Mouse (Mus musculus) forebrain, embryonic 13.5 days (tissue): Measurements from ENCODE around the gene Synj2. TPM values are rescaled to one million over a fixed set of nuclear protein-coding genes. Genes with fewer than 3 reads are reported as not detected.

Experiments used
- ATAC-seq: fragments of 200-750 bp; cut with Nextera tagmentation; 2 replicates; pipeline ENCODE4 v1.8.0; 2017
- H3K27ac ChIP-seq: fragments of 300-500 bp; sonication (generic); 2 replicates; pipeline ENCODE4 v1.5.1; 2015; ENCODE audit warnings: inconsistent platforms, mild to moderate bottlenecking, moderate library complexity
- H3K27me3 ChIP-seq: fragments of 300-500 bp; sonication (generic); 2 replicates; pipeline ENCODE4 v1.6.1; 2015; ENCODE audit warnings: mild to moderate bottlenecking, inconsistent platforms
- H3K36me3 ChIP-seq: fragments of 300-500 bp; sonication (generic); 2 replicates; pipeline ENCODE4 v1.6.1; 2015; ENCODE audit warnings: mild to moderate bottlenecking, inconsistent platforms; ENCODE audit not compliant: poor library complexity, severe bottlenecking
- H3K4me1 ChIP-seq: fragments of 300-500 bp; sonication (generic); 2 replicates; pipeline ENCODE4 v1.6.1; 2015; ENCODE audit warnings: inconsistent platforms
- H3K4me2 ChIP-seq: fragments of 300-500 bp; sonication (generic); 2 replicates; pipeline ENCODE4 v1.6.1; 2015; ENCODE audit warnings: inconsistent platforms, mild to moderate bottlenecking, moderate library complexity
- H3K4me3 ChIP-seq: fragments of 300-500 bp; sonication (generic); 2 replicates; pipeline ENCODE4 v1.5.1; 2015; ENCODE audit warnings: mild to moderate bottlenecking, inconsistent platforms
- H3K9ac ChIP-seq: fragments of 300-500 bp; sonication (generic); 2 replicates; pipeline ENCODE4 v1.6.1; 2015; ENCODE audit warnings: mild to moderate bottlenecking, inconsistent platforms
- H3K9me3 ChIP-seq: fragments of 300-500 bp; sonication (generic); replicated peaks from 2 replicates; pipeline ENCODE4 v1.6.1; 2016; ENCODE audit warnings: inconsistent platforms
- WGBS: fragments of 180-500 bp; shearing (Covaris S2); methylation state at CpG from one replicate; pipeline ENCODE4 v1.1.7; 2015; 5-methylcytosine and 5-hydroxymethylcytosine counted together
- polyA plus RNA-seq: library from polyadenylated mRNA; unstranded; fragments of >200 nt; fragmentation: Nextera tagmentation; extraction: Ambion mirVana; gene quantifications from 2 replicates; pipeline ENCODE4 v1.2.1, GENCODE M21; 2015

The Synj2 gene
- polyA plus RNA-seq, 1 experiment from 2014 or later = 0.46 TPM

- Histone ChIP-seq H3K9me3 (no peaks in the 10 kb centered on the region), H3K4me3 (no peak overlapping the region), H3K9ac (no peak overlapping the region), H3K4me1 (no peaks in the 10 kb centered on the region), H3K27ac (no peak overlapping the region), H3K36me3 (peaks cover 3% of the 10 kb centered on the region), H3K4me2 (no peak overlapping the region), H3K27me3 (no peaks in the 10 kb centered on the region)
- WGBS = 90% methylated on average over 11 of the region's 11 CpGs
- ATAC-seq = no peak
Measured at GRCm38 (mm10) chr17:6036872-6037271, 95.8 kb downstream of the Synj2 start.

DNA sequence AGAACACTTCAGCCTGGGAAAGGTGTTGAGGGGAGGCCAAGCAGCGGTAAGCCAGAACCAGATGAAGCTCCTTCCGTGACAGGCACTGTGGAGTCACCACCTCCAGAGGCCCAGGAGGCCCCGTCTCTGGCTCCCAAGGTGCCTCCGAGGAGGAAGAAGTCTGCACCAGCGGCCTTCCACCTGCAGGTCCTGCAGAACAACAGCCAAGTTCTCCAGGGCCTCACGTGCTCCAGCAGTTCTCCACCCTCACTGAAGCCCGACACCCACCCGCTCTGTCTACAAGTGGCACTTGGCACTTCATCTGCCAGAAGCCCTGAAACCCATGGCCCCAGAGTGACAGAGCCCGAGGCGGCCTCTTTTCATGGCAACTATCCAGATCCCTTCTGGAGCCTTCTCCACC, 96.4 kb downstream of the Synj2 start:
- Histone ChIP-seq H3K9ac (no peak overlapping the region), H3K4me1 (no peaks in the 10 kb centered on the region), H3K4me3 (no peak overlapping the region), H3K9me3 (no peaks in the 10 kb centered on the region), H3K4me2 (no peak overlapping the region), H3K36me3 (peaks cover 9% of the 10 kb centered on the region), H3K27me3 (no peaks in the 10 kb centered on the region), H3K27ac (no peak overlapping the region)
- 89% methylated on average over 10 of the region's 10 CpGs for WGBS
- ATAC-seq = no peak

GRCm38 (mm10) chr17:6052801-6053200, 111.7 kb downstream of the Synj2 start:
- Histone ChIP-seq H3K9ac (no peak overlapping the region), H3K27ac (no peak overlapping the region), H3K36me3 (peaks cover 31% of the 10 kb centered on the region), H3K4me1 (no peaks in the 10 kb centered on the region), H3K4me3 (no peak overlapping the region), H3K9me3 (no peaks in the 10 kb centered on the region), H3K27me3 (no peaks in the 10 kb centered on the region), H3K4me2 (no peak overlapping the region)
- WGBS = 30% methylated on average over 4 of the region's 4 CpGs
- no peak for ATAC-seq

DNA sequence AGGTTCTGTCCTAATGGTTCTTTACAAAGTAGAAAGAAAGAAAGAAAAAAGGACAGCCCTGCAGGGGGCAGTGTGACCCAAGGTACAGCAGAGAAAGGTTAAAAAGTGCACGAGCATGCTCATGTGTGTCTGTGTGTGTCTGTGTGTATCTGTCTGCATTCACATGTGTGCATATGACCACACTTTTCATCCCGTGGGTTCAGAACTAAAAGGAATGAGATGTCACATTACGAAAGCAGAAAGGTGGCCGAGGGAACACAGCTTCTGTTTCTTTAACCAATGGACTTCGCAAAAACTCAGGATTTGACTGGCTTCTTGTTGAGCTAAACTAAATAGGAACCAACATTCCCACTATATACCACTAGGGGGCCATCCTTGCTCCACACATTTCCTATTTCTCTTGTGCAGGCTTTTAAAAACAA, 113.9 kb downstream of the Synj2 start:
- no peak for ATAC-seq
- 25% methylated on average over 5 of the region's 5 CpGs for WGBS
- no peak overlapping the region for H3K4me3 ChIP-seq

DNA sequence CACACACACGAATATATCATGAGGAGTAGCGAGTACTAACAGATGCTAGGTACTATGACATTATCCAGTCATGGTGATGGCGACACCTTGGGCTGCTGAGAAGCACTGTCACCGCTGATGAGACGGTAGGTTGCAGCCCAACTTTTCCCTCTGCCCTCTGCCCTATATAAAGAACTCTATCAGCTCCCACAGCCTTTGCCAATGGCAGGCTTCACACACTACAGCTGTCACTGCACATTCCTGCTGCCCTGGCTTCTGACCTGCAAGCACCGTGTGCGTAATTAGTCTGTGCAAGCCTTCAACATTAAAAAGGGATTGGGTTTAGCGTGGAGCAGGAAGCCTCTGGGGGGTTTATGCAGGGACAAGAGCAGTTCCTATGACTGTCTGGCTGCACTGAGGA, 121.7 kb downstream of the Synj2 start:
- Histone ChIP-seq H3K9ac (no peak overlapping the region), H3K36me3 (peaks cover 56% of the 10 kb centered on the region), H3K27me3 (no peaks in the 10 kb centered on the region), H3K27ac (no peak overlapping the region), H3K4me2 (no peak overlapping the region), H3K9me3 (no peaks in the 10 kb centered on the region), H3K4me1 (no peaks in the 10 kb centered on the region), H3K4me3 (no peak overlapping the region)
- WGBS = 85% methylated on average over 8 of the region's 8 CpGs
- ATAC-seq = no peak

More for the DNA sequence above, 113.9 kb downstream of the Synj2 start:
- no peaks in the 10 kb centered on the region for H3K27me3 ChIP-seq
- no peak overlapping the region for H3K27ac ChIP-seq
- H3K9me3 ChIP-seq = no peaks in the 10 kb centered on the region
- no peak overlapping the region for H3K4me2 ChIP-seq
- H3K4me1 ChIP-seq = no peaks in the 10 kb centered on the region
- H3K36me3 ChIP-seq = peaks cover 23% of the 10 kb centered on the region
- no peak overlapping the region for H3K9ac ChIP-seq

DNA sequence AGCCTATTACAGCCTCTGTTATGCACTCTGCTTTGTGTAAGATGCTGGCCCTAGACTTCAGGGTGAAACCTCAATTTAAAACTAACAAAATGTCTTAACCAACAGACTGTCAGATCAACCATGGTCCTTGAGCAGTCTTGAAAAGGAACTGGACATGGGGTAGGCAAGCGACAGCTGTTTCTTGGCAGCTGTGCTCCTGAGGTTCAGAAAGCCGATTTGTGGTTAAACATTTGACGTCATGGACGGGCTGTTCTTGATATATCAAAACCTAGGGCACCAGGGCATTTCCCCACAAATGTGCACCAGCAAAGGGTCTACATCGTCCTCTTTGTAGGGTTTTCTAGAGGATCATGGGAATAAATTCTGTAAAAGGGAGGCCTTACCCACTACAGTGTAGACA, 122.5 kb downstream of the Synj2 start:
- Histone ChIP-seq H3K4me1 (no peaks in the 10 kb centered on the region), H3K9ac (no peak overlapping the region), H3K4me2 (no peak overlapping the region), H3K27ac (no peak overlapping the region), H3K36me3 (peaks cover 57% of the 10 kb centered on the region), H3K4me3 (no peak overlapping the region), H3K9me3 (no peaks in the 10 kb centered on the region), H3K27me3 (no peaks in the 10 kb centered on the region)
- no peak for ATAC-seq
- WGBS = 90% methylated on average over 5 of the region's 5 CpGs

DNA sequence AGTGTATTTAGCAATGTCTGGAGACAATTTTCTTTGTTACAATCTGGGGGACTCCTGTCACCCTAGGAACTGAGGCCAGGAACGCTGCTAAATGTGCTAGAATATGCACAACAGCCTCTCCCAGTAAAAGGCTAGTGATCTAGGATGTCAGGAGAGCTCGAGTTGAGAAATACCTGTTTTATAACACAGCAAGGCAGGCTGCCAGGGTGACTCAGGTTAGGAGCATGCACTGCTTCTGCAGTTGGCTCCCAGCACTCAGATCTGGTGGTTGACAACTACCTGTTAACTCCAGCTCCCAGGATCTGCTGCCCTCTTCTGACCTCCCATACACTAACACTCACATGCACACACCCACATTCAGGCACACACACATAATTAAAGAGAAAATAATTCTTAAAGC, 124.9 kb downstream of the Synj2 start:
- H3K9ac ChIP-seq = no peak overlapping the region
- H3K27me3 ChIP-seq = no peaks in the 10 kb centered on the region
- no peak overlapping the region for H3K4me2 ChIP-seq
- 91% methylated on average over 2 of the region's 2 CpGs for WGBS
- no peak overlapping the region for H3K27ac ChIP-seq
- peaks cover 68% of the 10 kb centered on the region for H3K36me3 ChIP-seq
- no peaks in the 10 kb centered on the region for H3K4me1 ChIP-seq
- H3K4me3 ChIP-seq = no peak overlapping the region
- ATAC-seq = no peak
- no peaks in the 10 kb centered on the region for H3K9me3 ChIP-seq

DNA sequence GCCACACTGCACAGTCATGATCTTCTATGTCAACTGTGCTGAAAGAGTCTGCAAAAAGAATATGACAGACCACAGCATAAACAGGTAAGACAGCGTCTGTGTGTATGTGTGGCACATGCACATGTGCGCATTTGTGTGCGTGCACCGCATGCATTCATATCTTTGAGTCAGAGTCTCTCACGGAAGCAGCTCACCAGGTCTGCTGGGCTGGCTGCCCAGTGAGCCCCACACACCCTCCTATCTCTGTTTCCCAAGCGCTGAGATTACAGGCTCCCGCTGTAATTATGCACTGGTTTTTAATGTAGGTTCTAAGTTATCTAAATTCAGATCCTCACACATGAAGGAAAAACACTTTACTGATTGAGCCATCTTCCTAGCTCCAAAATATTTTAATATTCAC, 126.5 kb downstream of the Synj2 start:
- no peak overlapping the region for H3K4me2 ChIP-seq
- H3K4me1 ChIP-seq = no peaks in the 10 kb centered on the region
- peaks cover 83% of the 10 kb centered on the region for H3K36me3 ChIP-seq
- no peaks in the 10 kb centered on the region for H3K27me3 ChIP-seq
- no peaks in the 10 kb centered on the region for H3K9me3 ChIP-seq
- 92% methylated on average over 7 of the region's 7 CpGs for WGBS
- H3K9ac ChIP-seq = no peak overlapping the region
- no peak overlapping the region for H3K27ac ChIP-seq
- H3K4me3 ChIP-seq = no peak overlapping the region
- ATAC-seq = no peak

DNA sequence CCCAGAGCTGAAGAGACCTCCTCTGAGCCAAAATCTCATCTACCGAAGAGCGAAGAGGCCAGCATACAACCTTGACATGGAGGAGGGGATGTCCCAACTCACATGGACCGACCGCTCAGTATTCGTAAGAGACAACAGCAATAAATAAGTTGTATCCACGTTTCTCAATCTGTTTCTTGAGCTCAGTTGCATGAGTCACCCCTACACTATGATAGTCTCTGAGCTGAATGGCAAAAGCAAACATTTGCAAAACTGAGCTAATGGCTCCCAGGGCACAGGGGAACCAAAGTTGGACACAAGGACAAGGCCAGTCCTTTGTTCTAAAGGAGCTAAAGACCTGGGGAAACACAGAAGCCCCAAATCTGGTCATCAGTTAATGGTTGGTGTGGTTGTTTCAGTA, 128.8 kb downstream of the Synj2 start:
- WGBS = 97% methylated on average over 6 of the region's 6 CpGs

DNA sequence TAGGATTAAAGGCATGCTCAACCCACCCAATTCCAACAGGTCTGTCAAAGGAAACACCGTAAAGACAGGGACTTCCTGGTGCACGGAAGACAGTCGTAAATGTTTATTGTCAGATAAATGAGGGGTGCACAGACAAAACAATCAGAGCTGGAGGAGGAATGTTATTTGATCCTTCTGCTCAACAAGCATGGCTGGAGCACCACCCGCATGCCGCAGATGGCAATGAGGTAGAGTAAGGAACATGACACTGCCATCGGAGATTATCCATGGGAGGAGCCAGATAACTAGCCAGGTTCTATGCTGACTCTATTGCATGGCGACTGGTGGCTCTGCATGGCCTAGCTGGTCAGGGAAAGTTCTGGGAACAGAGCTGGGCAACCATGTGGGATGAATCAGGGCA, 132.3 kb downstream of the Synj2 start:
- H3K4me2 ChIP-seq = no peak overlapping the region
- H3K27me3 ChIP-seq = no peaks in the 10 kb centered on the region
- H3K27ac ChIP-seq = no peak overlapping the region
- 93% methylated on average over 7 of the region's 7 CpGs for WGBS
- H3K9me3 ChIP-seq = no peaks in the 10 kb centered on the region
- H3K4me1 ChIP-seq = peaks cover 4% of the 10 kb centered on the region
- H3K4me3 ChIP-seq = no peak overlapping the region
- H3K36me3 ChIP-seq = peaks cover 52% of the 10 kb centered on the region
- H3K9ac ChIP-seq = no peak overlapping the region
- no peak for ATAC-seq

More for the DNA sequence above, 128.8 kb downstream of the Synj2 start:
- no peaks in the 10 kb centered on the region for H3K4me1 ChIP-seq
- no peak overlapping the region for H3K4me2 ChIP-seq
- H3K9ac ChIP-seq = no peak overlapping the region
- no peaks in the 10 kb centered on the region for H3K27me3 ChIP-seq
- ATAC-seq = no peak
- peaks cover 77% of the 10 kb centered on the region for H3K36me3 ChIP-seq
- H3K4me3 ChIP-seq = no peak overlapping the region
- no peaks in the 10 kb centered on the region for H3K9me3 ChIP-seq
- H3K27ac ChIP-seq = no peak overlapping the region

DNA sequence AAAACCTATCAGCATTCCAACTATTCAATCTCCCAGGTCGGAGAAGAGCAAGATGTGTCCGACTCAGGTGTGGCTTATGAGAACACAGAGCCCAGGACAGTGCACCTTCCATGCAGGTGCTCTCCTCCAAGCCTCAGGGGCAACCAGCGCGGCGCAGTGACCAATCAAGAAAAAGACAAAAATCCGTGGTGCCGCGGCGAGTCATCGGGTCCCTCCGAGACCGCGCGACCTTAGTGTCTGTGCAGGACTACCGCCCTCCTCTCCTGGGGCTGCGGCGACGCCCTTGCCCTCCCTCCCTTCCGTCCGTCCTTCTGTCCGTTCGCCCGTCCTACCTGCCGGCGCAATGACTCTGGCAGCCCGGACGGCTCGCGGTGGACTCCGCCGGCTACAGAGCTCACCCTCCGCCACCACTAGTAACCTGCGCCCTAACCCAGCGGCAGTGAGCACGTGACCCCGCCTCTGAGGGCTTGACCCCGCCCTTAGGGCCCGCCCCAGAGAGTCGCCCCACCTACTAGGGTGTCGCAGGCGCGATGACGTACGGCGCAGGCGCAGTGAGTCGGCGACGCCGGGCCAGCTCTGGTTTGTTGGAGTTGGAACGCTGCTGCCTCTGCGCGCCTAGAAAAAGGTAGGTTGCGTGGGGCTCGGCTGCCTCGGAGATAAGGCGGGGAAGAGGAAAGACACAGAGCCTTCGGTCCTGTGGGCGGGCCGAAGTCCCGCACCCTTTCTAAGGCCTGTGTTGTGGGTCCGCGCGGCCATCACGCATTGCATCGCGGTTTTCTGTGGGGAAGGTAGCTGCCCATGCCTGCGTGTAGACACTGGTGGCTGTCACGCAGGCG, 138.4 kb downstream of the Synj2 start, which contains the start of the genes Serac1 and Gtf2h5:
TSS of gene Serac1 (minus strand) at position 455 of the 836 bp plus-strand sequence.
TSS of gene Gtf2h5 (plus strand) at position 500 of the 836 bp plus-strand sequence.
- H3K36me3 ChIP-seq = peaks cover 14% of the 10 kb centered on the region
- H3K4me1 ChIP-seq = peaks cover 31% of the 10 kb centered on the region
- peak within 1 kb of the TSS; percentile 86 for H3K27ac ChIP-seq
- H3K9ac ChIP-seq = peak within 1 kb of the TSS; percentile 80
- no peaks in the 10 kb centered on the region for H3K27me3 ChIP-seq
- peak; percentile 98 for ATAC-seq
- peak within 1 kb of the TSS; percentile 82 for H3K4me2 ChIP-seq
- peak within 1 kb of the TSS; percentile 83 for H3K4me3 ChIP-seq
- under 1% methylated on average over 70 of the region's 70 CpGs for WGBS
- no peaks in the 10 kb centered on the region for H3K9me3 ChIP-seq

DNA sequence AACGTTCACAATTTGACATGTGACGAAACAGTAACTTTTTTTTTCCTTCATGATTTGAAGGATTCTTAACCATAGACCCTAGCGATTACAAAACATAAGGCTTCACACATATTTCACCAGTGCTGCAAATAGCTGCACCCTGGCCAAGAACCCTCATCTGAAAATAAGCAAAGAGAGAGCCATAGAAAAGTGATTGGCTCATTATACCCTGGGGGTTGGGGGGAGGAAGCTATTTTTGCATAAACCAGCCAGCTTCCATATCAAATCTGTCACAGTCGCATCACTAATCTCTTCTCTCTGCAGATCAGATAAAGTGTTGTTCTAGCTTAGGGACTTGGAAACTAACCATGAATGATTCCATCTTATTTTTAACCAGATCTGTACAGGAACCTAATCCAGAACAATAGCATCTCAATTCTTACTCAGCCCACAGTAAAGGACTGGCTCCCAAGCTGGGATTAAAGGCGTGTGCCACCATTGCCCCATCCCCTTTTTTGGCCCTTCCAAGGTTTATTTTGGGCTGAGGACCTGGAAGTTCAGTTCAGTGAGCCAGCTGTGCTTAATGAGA, 142.3 kb downstream of the Synj2 start:
- Histone ChIP-seq H3K27me3 (no peaks in the 10 kb centered on the region), H3K27ac (peak overlapping the region; percentile 22; the same call in 1 of the 2 replicates), H3K9me3 (no peaks in the 10 kb centered on the region), H3K4me2 (no peak overlapping the region), H3K9ac (no peak overlapping the region), H3K4me1 (peaks cover 27% of the 10 kb centered on the region), H3K4me3 (no peak overlapping the region), H3K36me3 (peaks cover 42% of the 10 kb centered on the region)
- WGBS = 86% methylated on average over 5 of the region's 5 CpGs
- no peak for ATAC-seq
